Mouse (Mus musculus) lung, embryonic 14.5 days (tissue): Measurements from ENCODE around the gene Nt5dc3. TPM values are rescaled to one million over a fixed set of nuclear protein-coding genes. Genes with fewer than 3 reads are reported as not detected.
A peak's percentile ranks its signal among the peaks of the same experiment; 100 is the strongest.

Experiments
- ATAC-seq: fragments of 200-750 bp; cut with Nextera tagmentation; 2 replicates; pipeline ENCODE4 v1.8.0; 2017; ENCODE audit warnings: mild to moderate bottlenecking, moderate TSS enrichment, moderate library complexity; ENCODE audit not compliant: insufficient read depth
- DNase-seq: peaks from one replicate; pipeline ENCODE4 v3.0.0-alpha.2; 2015
- H3K27ac ChIP-seq: fragments of 300-500 bp; sonication (generic); 2 replicates; pipeline ENCODE4 v1.5.1; 2014; ENCODE audit warnings: low read depth, mild to moderate bottlenecking, moderate library complexity
- H3K27me3 ChIP-seq: fragments of 300-500 bp; sonication (generic); 2 replicates; pipeline ENCODE4 v1.6.1; 2014; ENCODE audit warnings: low read length, control low read depth; ENCODE audit not compliant: insufficient read depth
- H3K36me3 ChIP-seq: fragments of 300-500 bp; sonication (generic); 2 replicates; pipeline ENCODE4 v1.6.1; 2014; ENCODE audit warnings: control low read depth; ENCODE audit not compliant: insufficient read depth
- H3K4me1 ChIP-seq: fragments of 300-500 bp; sonication (generic); 2 replicates; pipeline ENCODE4 v1.6.1; 2014; ENCODE audit warnings: antibody characterized with exemption, control low read depth; ENCODE audit not compliant: insufficient read depth
- H3K4me2 ChIP-seq: fragments of 300-500 bp; sonication (generic); 2 replicates; pipeline ENCODE4 v1.6.1; 2014; ENCODE audit warnings: mild to moderate bottlenecking
- H3K4me3 ChIP-seq: fragments of 300-500 bp; sonication (generic); 2 replicates; pipeline ENCODE4 v1.5.1; 2014; ENCODE audit warnings: low read depth, low read length
- H3K9ac ChIP-seq: fragments of 300-500 bp; sonication (generic); 2 replicates; pipeline ENCODE4 v1.6.1; 2014
- H3K9me3 ChIP-seq: fragments of 300-500 bp; sonication (generic); 2 replicates; pipeline ENCODE4 v1.6.1; 2016; ENCODE audit warnings: low read depth, low read length, control low read depth
- CTCF ChIP-seq: IDR thresholded peaks from 2 replicates; pipeline ENCODE4 v1.5.1; 2016; ENCODE audit warnings: antibody characterized with exemption, low read depth
- WGBS: fragments of 180-500 bp; shearing (Covaris S2); extraction: QIAGEN DNeasy Blood & Tissue Kit; methylation state at CpG from one replicate; pipeline ENCODE4 v1.1.7; 2014; 5-methylcytosine and 5-hydroxymethylcytosine counted together
- polyA plus RNA-seq: library from polyadenylated mRNA; unstranded; fragments of >200 nt; fragmentation: Nextera tagmentation; extraction: Ambion mirVana; gene quantifications from 2 replicates; pipeline ENCODE4 v1.2.1, GENCODE M21; 2014

Gene Nt5dc3
- polyA plus RNA-seq, 1 experiment from 2014 or later = 1.9 TPM

DNA sequence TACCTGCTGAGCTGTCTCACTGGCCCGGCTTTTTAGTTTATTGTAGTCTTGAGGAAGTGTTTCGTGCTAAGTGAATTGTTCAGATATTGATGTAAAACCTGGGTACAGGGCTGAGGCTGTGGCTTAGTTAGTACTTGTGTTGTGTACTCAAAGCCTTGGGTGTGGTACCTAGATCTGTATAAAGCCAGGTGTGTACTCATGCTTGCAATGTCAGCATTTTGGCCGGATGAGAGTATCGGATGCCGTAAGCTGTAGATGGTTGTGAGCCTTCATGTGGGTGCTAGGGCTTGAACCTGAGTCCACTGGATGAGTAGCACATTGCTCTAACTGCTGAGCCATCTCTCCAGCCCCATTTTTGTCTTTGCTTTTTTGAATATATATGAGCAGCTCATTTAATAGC is 7.3 kb downstream of the Nt5dc3 start:
- H3K27me3 ChIP-seq = no peaks in the 10 kb centered on the region
- no peak overlapping the region for H3K4me2 ChIP-seq
- H3K27ac ChIP-seq = no peak overlapping the region
- ATAC-seq (no peak), DNase-seq (no peak)
- TF ChIP-seq CTCF = no peak
- no peaks in the 10 kb centered on the region for H3K9me3 ChIP-seq
- H3K9ac ChIP-seq = no peak overlapping the region
- no peaks in the 10 kb centered on the region for H3K4me1 ChIP-seq
- no peak overlapping the region for H3K4me3 ChIP-seq
- 90% methylated on average over 5 of the region's 5 CpGs for WGBS
- H3K36me3 ChIP-seq = no peaks in the 10 kb centered on the region

DNA sequence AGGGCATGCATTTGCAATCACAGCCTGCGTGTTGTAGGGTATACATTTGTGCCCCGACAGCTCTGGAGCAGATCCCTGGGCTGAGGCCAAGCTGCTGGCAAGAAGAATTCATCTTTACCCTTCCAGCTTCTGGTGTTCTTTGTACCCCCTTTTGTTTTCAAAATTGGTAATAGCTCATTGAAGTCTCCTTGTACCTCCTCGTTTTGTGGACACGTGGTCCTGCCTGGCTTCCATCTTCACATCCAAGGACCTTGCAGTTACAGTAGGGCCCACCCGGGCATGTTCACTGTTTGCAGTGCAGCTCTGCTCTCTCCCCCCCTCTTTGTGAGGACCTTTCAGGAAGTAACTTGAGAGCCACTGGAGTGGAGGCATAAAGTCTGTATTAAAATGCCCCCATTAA is 9.4 kb downstream of the Nt5dc3 start:
- H3K27me3 ChIP-seq = no peaks in the 10 kb centered on the region
- ATAC-seq = no peak
- WGBS = 33% methylated on average over 5 of the region's 5 CpGs
- no peak for DNase-seq
- H3K27ac ChIP-seq = no peak overlapping the region
- H3K36me3 ChIP-seq = no peaks in the 10 kb centered on the region
- TF ChIP-seq CTCF = no peak
- H3K4me2 ChIP-seq = no peak overlapping the region
- no peaks in the 10 kb centered on the region for H3K4me1 ChIP-seq
- no peak overlapping the region for H3K9ac ChIP-seq
- H3K4me3 ChIP-seq = no peak overlapping the region
- H3K9me3 ChIP-seq = no peaks in the 10 kb centered on the region

DNA sequence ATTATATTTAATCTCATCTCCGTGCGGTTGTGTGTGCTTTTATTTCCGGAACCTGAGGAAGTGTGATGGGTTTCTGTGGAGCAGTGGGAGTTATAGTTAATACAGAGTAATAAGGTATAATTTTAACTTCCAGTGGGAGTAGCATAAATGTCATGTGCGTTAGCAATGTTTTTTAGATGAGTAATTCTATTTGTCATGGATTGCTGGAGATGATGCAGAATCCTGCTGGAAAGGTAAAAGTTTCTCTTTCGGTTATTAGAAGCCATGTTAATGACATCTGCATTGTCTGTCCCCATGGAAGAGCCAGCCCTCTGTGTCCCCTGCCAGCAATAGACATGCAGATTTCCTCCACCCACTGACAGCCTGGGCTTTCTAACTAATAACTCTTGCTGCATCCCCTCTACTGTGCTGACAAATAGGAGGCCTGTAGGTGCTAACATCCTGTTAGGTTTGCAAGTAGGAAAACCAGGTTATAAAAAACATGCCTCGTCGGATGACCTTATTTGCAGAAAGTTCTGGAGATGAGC is 10.4 kb downstream of the Nt5dc3 start:
- Histone ChIP-seq H3K36me3 (no peaks in the 10 kb centered on the region), H3K27me3 (no peaks in the 10 kb centered on the region), H3K4me2 (no peak overlapping the region), H3K4me1 (no peaks in the 10 kb centered on the region), H3K9ac (no peak overlapping the region), H3K27ac (no peak overlapping the region), H3K4me3 (no peak overlapping the region), H3K9me3 (no peaks in the 10 kb centered on the region)
- DNase-seq (no peak), ATAC-seq (no peak)
- no peak for TF ChIP-seq CTCF
- WGBS = 78% methylated on average over 7 of the region's 7 CpGs

DNA sequence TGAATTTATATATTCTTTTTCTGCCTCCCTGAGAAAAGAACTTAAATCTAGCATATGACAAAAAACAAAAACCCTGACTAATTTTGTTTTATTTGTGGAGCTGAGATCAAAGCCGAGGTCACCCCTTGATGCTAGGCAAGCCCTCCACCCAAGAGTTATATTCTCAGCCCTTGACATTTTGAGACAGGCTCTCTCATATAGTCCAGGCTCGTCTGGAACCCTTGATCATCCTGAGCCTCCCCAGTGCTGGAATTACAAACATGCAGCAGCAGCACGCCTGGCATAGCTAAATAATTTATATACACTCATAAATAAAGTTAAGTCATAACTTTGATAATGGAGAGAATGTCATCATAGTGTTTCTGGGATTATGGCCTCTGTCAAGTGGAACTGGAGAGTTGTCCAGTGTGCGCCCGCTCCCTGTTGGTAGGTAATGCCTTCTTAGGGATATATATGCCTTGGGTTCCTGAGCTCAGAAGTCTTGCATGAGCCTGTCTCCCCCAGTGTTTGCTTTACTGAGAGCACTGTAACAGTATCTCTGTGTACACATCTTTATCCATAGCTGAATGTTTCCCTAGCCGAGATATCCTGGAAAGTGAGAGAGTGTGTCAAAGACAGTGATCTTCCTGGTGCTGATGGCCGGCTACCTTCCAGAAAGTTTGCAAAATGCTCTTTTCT is 12.8 kb downstream of the Nt5dc3 start:
- no peak for ATAC-seq
- TF ChIP-seq CTCF = no peak
- Histone ChIP-seq H3K4me3 (no peak overlapping the region), H3K4me1 (no peaks in the 10 kb centered on the region), H3K27me3 (no peaks in the 10 kb centered on the region), H3K9me3 (no peaks in the 10 kb centered on the region), H3K36me3 (no peaks in the 10 kb centered on the region), H3K4me2 (0 out of 2 replicates have a peak overlapping the region, but pooled peaks have one; percentile 20), H3K27ac (no peak overlapping the region), H3K9ac (no peak overlapping the region)
- no peak for DNase-seq
- 44% methylated on average over 7 of the region's 7 CpGs for WGBS

DNA sequence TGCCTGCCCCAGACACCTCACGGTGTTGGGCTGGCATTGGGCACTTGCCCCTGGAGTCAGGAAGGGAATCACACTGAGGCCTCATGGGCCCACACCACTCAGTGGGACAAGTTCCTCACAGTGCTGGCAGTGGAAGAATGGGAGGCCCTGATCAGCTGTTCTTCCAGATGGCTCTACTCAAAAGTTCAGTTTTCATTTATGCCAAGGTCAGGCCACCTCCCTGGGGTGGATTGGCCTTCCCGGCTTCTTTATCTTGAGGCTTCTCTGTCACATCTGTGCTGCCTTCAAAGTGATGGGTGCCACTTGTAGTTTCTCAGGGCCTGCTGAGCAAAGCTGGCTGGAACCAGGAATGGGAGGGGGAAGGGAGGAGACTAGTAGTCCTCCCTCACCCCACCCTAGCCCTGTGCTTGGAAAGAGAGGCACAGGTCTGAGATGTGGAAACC is 14.7 kb downstream of the Nt5dc3 start:
- H3K4me2 ChIP-seq = no peak overlapping the region
- no peaks in the 10 kb centered on the region for H3K4me1 ChIP-seq
- WGBS = 59% methylated on average over 2 of the region's 2 CpGs
- TF ChIP-seq CTCF = no peak
- peak; percentile 74; the same call in 1 of the 2 replicates for ATAC-seq
- H3K27ac ChIP-seq = no peak overlapping the region
- no peak overlapping the region for H3K4me3 ChIP-seq
- H3K27me3 ChIP-seq = no peaks in the 10 kb centered on the region
- DNase-seq = no peak
- no peak overlapping the region for H3K9ac ChIP-seq
- H3K36me3 ChIP-seq = no peaks in the 10 kb centered on the region
- no peaks in the 10 kb centered on the region for H3K9me3 ChIP-seq

DNA sequence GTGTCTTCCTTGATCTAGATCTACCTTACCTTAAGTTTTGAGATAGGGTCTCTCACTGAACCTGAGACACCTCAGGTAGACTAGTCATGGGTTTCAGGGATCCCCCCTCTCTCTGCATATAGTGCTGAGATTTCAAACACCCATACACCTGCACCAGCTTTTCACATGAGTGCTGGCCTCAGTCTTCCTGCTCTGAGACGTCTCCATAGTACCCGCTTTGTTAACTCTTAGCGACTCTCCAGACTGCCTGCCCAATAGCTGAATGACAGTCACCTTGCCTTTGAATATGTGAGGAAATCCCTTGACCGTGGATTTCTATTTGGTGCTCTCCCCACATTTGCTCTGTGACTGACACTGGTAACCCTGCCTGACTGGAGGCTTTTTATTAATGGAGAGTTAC is 15.4 kb downstream of the Nt5dc3 start:
- H3K27me3 ChIP-seq = no peaks in the 10 kb centered on the region
- no peak for TF ChIP-seq CTCF
- 86% methylated on average over 4 of the region's 4 CpGs for WGBS
- no peaks in the 10 kb centered on the region for H3K4me1 ChIP-seq
- ATAC-seq (no peak), DNase-seq (no peak)
- H3K36me3 ChIP-seq = no peaks in the 10 kb centered on the region
- no peak overlapping the region for H3K9ac ChIP-seq
- H3K4me3 ChIP-seq = no peak overlapping the region
- no peaks in the 10 kb centered on the region for H3K9me3 ChIP-seq
- H3K27ac ChIP-seq = no peak overlapping the region
- no peak overlapping the region for H3K4me2 ChIP-seq

DNA sequence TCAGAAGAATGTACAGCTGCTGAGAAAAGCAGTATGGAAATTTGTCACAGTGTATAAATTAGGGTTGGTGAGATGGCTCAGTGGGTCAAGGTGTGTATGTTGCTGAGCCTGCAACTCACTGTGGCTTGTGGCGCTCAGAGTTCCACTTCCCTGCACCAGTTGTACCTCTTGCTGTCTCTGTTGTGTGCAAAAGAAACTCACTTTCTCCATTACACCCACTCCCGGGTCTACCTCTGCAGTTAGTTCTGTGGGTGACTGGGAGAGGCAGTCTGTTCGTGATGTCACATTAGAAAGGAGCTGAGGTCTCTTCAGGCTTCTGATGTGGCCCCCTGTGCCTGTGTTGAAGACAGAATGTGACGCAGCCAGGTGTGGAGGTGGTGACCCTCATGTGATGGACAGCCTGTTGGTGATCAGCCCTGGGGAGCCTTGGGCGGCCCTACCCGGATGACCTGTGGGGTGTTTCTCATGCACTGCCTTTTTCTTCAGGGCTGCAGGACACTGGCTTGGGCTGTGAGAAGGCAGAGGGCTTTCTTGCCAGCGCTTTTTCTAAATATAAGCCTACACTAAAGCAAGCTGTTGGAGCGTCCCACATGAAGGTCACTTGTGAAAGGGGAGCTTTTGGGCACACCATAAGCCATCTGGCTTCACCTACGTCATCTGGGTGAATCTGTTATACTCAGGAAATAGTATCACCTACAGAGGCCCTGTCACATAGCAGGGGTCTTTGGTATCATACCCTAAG is 16.2 kb downstream of the Nt5dc3 start:
- DNase-seq = no peak
- no peaks in the 10 kb centered on the region for H3K27me3 ChIP-seq
- no peak overlapping the region for H3K9ac ChIP-seq
- H3K4me3 ChIP-seq = no peak overlapping the region
- H3K4me2 ChIP-seq = no peak overlapping the region
- H3K36me3 ChIP-seq = no peaks in the 10 kb centered on the region
- ATAC-seq = no peak
- no peak for TF ChIP-seq CTCF
- H3K4me1 ChIP-seq = no peaks in the 10 kb centered on the region
- no peaks in the 10 kb centered on the region for H3K9me3 ChIP-seq
- 79% methylated on average over 9 of the region's 9 CpGs for WGBS
- no peak overlapping the region for H3K27ac ChIP-seq
